Mouse (Mus musculus) heart, embryonic 15.5 days (tissue): ENCODE data around the gene Zfp719. TPM values are rescaled to one million over a fixed set of nuclear protein-coding genes. Genes with fewer than 3 reads are reported as not detected.

Source experiments
- polyA plus RNA-seq: library from polyadenylated mRNA; unstranded; fragments of >200 nt; fragmentation: Nextera tagmentation; extraction: Ambion mirVana; gene quantifications from 2 replicates; pipeline ENCODE4 v1.2.1, GENCODE M21; 2015

Zfp719 gene
- polyA plus RNA-seq, 1 experiment from 2014 or later: 6.0 TPM

Other genes starting within 250 kb of the Zfp719 start
- 0.13 and 0.46 TPM in 2 replicates for gene Siglecf, start 228.3 kb upstream of the Zfp719 start, polyA plus RNA-seq
- 0.06 and 0.46 TPM in 2 replicates for gene Siglecg, start 171.4 kb upstream of the Zfp719 start, polyA plus RNA-seq
- not detected in 2 replicates for gene Lim2, start 151.9 kb upstream of the Zfp719 start, polyA plus RNA-seq
- 1.6 and 18.8 TPM in 2 replicates for gene Nkg7, start 142.5 kb upstream of the Zfp719 start, polyA plus RNA-seq
- gene Cldnd2, start 138.8 kb upstream of the Zfp719 start, polyA plus RNA-seq: not detected in 2 replicates
- 631 and 668 TPM in 2 replicates for gene Etfb, start 135.5 kb upstream of the Zfp719 start, polyA plus RNA-seq
- 0.31 and 0.43 TPM in 2 replicates for gene Gm45233, start 135.5 kb upstream of the Zfp719 start, polyA plus RNA-seq
- 2.9 and 4.4 TPM in 2 replicates for gene Vsig10l, start 116.5 kb upstream of the Zfp719 start, polyA plus RNA-seq
- 0.28 TPM in 1 of 2 replicates, not detected in the other for gene Iglon5, start 89.5 kb upstream of the Zfp719 start, polyA plus RNA-seq
- gene 4931406B18Rik, start 73.7 kb upstream of the Zfp719 start, polyA plus RNA-seq: not detected in 2 replicates
- gene Cd33, start 35.2 kb upstream of the Zfp719 start, polyA plus RNA-seq: 0.49 and 1.1 TPM in 2 replicates
- 1.3 and 1.5 TPM in 2 replicates for gene Zfp658, start 17.4 kb upstream of the Zfp719 start, polyA plus RNA-seq
- gene Zfp819, start 27.6 kb downstream of the Zfp719 start, polyA plus RNA-seq: not detected in 2 replicates
- not detected in 2 replicates for gene Ceacam18, start 55.1 kb downstream of the Zfp719 start, polyA plus RNA-seq
- 0.47 and 1.0 TPM in 2 replicates for gene Siglece, start 80.6 kb downstream of the Zfp719 start, polyA plus RNA-seq
- gene Ctu1, start 92.4 kb downstream of the Zfp719 start, polyA plus RNA-seq: 4.9 and 8.7 TPM in 2 replicates
- gene Klk14, start 110.8 kb downstream of the Zfp719 start, polyA plus RNA-seq: not detected in 2 replicates
- 0.19 and 0.34 TPM in 2 replicates for gene Klk13, start 133.0 kb downstream of the Zfp719 start, polyA plus RNA-seq
- not detected in 2 replicates for gene Klk12, start 189.3 kb downstream of the Zfp719 start, polyA plus RNA-seq
- 0.11 and 0.20 TPM in 2 replicates for gene Klk11, start 195.0 kb downstream of the Zfp719 start, polyA plus RNA-seq
- gene Klk10, start 201.4 kb downstream of the Zfp719 start, polyA plus RNA-seq: 0.31 and 1.2 TPM in 2 replicates
- gene Klk9, start 212.3 kb downstream of the Zfp719 start, polyA plus RNA-seq: not detected in 2 replicates
- 17.0 and 23.9 TPM in 2 replicates for gene Klk8, start 218.0 kb downstream of the Zfp719 start, polyA plus RNA-seq
- 0.08 TPM in 1 of 2 replicates, not detected in the other for gene Klk7, start 231.7 kb downstream of the Zfp719 start, polyA plus RNA-seq
- not detected in 2 replicates for gene Klk6, start 244.9 kb downstream of the Zfp719 start, polyA plus RNA-seq